Mouse (Mus musculus) left cerebral cortex, postnatal 14 days (tissue): ENCODE results near the gene Olfr506. TPM values are rescaled to one million over a fixed set of nuclear protein-coding genes. Genes with fewer than 3 reads are reported as not detected.
"Not testable (repeated sequence)": the region's sequence is repeated elsewhere in the genome, so short reads cannot be mapped to it uniquely, and the experiment has no call there.

Experiments used
- DNase-seq, 2 experiments: peaks; one replicate each; pipeline ENCODE4 v3.0.0; 2021 to 2022; ENCODE audit warnings: low spot score in 2 of 2, mixed read lengths in 1 of 2
- intact Hi-C: fragments of 180-260 bp; cut with DNase I; formaldehyde crosslinking; loops from one replicate; pipeline ENCODE4 v1.15.1; 2025
- long read RNA-seq, 2 experiments: library from polyadenylated mRNA; stranded (forward); transcript quantifications; one replicate each; pipeline ENCODE4 v2.0.0; 2021
- total RNA-seq, 2 experiments: library from RNA; stranded (reverse); gene quantifications; 2 replicates each; pipeline ENCODE4 v1.2.3; 2021

Gene Olfr506
- not detected for total RNA-seq
- long read RNA-seq, experiment 1 = 0 reads
- long read RNA-seq, experiment 2 = 0 reads

DNA sequence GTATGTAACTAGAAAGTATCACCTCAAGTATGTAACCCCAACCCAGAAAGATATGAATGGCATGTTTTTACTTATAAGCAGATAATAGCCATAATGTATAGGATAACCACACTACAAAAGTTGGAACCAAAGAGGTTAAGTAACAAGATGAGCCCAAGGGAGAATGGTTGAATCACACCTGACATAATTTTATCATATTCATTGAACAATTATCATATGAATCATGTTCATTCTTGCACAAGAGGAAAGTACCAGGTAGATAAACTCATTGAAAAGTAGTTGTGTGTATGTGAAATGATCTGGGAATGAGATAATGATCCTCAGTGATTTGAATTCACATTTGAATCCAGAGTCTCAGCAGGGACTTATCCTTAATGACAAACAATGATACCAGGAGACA, at the start of gene Olfr506:
Gene Olfr506 (plus strand): TSS at position 301 of the 400 bp plus-strand sequence.
- intact Hi-C loops = no loop called here
- no peak for DNase-seq

GRCm38 (mm10) chr7:108565693-108566092, 44.9 kb upstream of the Olfr506 start, which contains the start of gene Olfr504:
TSS of gene Olfr504 (minus strand) at chr7:108565793.
- no peak for DNase-seq
- intact Hi-C loops = no loop called here

- no peak for DNase-seq
- intact Hi-C loops = no loop called here
Measured at GRCm38 (mm10) chr7:108589797-108590196, 20.8 kb upstream of the Olfr506 start.

DNA sequence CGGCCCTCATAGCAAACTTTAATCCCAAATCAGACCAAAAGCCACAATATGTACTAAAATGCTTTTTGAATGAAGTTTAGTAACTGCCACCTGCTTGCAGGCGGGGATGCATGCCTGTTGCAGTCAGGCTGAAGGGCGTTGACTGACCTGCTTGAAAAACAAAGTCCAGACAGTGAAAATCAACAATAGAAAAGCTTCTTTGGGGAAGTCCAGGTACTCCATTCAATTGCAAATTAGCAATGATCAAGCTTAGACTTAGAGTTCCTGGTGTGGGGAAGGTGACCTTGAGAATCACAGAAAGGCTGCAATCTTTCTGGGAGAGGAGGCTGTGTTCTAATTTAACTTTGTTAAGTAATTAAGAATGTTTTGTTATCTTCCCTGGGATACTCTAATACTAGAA, 8.7 kb upstream of the Olfr506 start:
- DNase-seq, intact Hi-C loops: not testable (repeated sequence)

DNA sequence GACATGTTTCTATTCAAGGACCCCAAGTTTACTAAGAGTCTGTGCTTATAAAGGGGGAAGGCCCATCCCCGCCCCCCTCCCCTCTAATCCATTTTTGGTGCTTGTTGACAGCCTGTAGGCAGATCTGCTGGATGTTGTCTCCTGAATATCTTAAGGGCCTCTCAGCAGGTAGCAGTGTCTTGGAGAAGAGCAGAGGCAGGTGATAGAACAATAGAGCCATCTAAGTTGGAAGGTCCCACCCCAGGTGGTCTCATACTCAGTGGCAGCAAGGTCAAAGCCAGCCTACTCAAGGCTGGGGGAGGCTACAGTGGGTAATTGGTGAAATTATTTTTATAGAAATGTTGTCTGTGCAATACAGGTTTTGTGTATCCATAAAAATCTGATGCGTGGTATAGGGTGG, 3.5 kb downstream of the Olfr506 start:
- no peak for DNase-seq
- intact Hi-C loops = no loop called here

DNA sequence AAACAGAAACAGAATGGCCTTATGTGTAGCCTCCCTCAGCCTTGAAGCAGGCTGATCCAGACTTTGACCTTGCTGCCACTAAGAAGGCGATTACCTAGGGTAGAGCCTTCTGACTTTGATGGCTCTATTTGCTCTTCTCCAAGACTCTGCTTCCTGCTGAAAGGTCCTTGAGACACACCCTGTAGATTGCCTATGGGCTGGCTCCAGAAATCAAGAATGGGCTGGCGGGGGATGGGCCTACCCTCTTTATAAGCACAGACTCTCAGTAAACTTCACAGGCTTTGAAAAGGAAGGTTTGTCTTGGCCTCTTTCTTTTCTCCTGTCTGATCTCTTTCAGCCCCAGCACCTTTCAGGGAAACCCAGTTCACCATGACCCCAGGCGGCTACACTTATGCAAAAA, 6.2 kb downstream of the Olfr506 start:
- DNase-seq, intact Hi-C loops: not testable (repeated sequence)

DNA sequence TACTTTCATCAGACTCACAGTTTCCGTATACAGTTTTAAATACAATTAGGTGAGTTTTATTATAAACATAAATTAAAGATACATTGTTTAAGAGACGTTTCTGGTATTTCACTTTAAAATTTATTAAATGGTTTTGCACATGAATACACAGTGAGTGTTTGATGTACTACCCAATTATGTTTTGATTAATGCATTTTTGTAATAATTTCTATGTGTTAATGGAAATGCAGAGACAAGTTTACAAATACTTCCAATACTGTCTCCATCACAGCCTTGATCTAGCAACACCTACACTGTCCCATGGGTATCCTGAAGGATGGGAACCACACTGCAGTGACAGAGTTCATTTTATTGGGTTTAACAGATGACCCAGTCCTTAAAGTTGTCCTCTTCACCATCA, 10.9 kb downstream of the Olfr506 start, which contains the start of gene Olfr507:
Gene Olfr507 (plus strand): TSS at position 301 of the 400 bp plus-strand sequence.
- no peak for DNase-seq

DNA sequence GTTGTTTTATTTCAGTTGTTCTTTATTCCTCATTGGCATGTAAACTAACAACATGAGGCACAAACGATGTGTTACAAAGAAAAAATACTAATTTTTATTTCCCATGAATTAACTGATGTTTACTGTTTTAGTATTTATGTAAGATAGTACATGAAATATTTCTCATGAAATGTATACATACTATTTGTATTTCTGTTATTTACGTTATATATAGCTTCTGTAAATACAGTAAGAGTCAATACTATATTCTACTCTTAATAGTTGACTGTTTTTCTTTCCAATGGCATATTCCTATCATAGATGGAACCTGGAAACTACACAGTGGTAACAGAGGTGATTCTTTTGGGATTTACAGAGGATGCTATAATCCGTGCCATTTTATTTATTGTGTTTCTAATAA, 19.1 kb downstream of the Olfr506 start, which contains the start of gene Olfr508:
Gene Olfr508 (plus strand): TSS at position 301 of the 400 bp plus-strand sequence.
- no peak for DNase-seq
- intact Hi-C loops = no loop called here

More for the DNA sequence above, 10.9 kb downstream of the Olfr506 start, which contains the start of gene Olfr507:
- intact Hi-C loops = no loop called here

DNA sequence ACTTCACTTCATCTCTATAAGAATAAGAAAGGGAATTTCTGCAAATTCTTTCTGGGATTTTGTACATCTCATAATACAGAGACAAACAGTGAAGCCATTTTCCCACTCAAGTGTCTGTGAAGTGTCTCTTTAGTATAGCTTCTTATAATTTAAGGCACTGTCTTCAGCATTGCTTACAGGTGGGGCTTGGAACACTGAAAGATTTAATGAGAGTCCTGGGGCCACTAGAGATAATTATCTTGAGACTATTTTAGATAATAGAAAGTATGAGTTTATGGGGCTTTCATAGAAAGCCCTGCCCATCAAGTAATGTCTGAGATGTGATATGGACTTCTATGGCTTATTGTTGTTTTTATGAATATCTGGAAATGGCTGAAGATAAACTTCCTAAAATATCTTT, 41.2 kb downstream of the Olfr506 start, which contains the start of gene Olfr509:
Gene Olfr509 (minus strand): TSS at position 101 of the 400 bp plus-strand sequence.
- intact Hi-C loops = no loop called here
- no peak for DNase-seq

DNA sequence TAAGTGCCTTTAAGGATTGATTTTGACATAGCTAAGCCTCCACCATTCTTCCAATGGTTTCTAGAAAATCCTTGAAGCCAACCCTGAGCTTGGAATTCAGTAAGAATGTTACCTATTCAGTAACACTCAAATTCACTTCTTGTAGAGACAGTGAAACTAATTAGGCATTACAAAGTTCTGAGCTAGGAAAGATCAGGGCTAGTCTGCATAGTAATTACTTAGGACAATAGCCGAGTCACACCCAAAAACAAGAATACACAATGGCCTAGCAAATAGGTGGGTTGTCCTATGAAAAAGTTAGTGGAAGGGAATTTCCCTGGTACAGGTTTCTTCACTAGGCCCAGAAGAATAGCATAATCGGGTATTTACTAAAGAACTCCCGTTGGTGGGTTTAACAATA, 51.8 kb downstream of the Olfr506 start:
- no peak for DNase-seq
- intact Hi-C loops = no loop called here

Other genes with a start within 250 kb of the Olfr506 start
- not detected for gene Olfr494, start 245.5 kb upstream of the Olfr506 start, total RNA-seq
- gene Olfr495, start 217.6 kb upstream of the Olfr506 start, total RNA-seq = not detected
- not detected for gene Olfr497, start 190.4 kb upstream of the Olfr506 start, total RNA-seq
- not detected for gene Olfr498, start 145.5 kb upstream of the Olfr506 start, total RNA-seq
- not detected for gene Olfr502, start 85.7 kb upstream of the Olfr506 start, total RNA-seq
- not detected for gene Olfr503, start 66.3 kb upstream of the Olfr506 start, total RNA-seq
- not detected for gene Olfr504, start 45.0 kb upstream of the Olfr506 start, total RNA-seq
- gene Olfr507, start 11.0 kb downstream of the Olfr506 start, total RNA-seq = not detected
- not detected for gene Olfr508, start 19.2 kb downstream of the Olfr506 start, total RNA-seq
- not detected for gene Olfr509, start 41.1 kb downstream of the Olfr506 start, total RNA-seq
- not detected for gene Olfr510, start 55.6 kb downstream of the Olfr506 start, total RNA-seq
- not detected for gene Olfr512, start 102.5 kb downstream of the Olfr506 start, total RNA-seq
- gene Olfr513, start 140.2 kb downstream of the Olfr506 start, total RNA-seq = not detected
- gene Olfr514, start 215.2 kb downstream of the Olfr506 start, total RNA-seq = not detected
- not detected for gene Olfr516, start 239.7 kb downstream of the Olfr506 start, total RNA-seq